Mouse (Mus musculus): Measurements from ENCODE around the gene Hjurp. TPM values are rescaled to one million over a fixed set of nuclear protein-coding genes. Genes with fewer than 3 reads are reported as not detected.

The Hjurp gene
- total and polyA plus RNA-seq, 3 experiments: 67.6 to 80.8 (median 69.8) TPM

GRCm38 (mm10) chr1:88266123-88266522, 11.3 kb downstream of the Hjurp start:
- Histone ChIP-seq H3K27ac (ENCODE audit: insufficient read depth, low read depth) (no peak overlapping the region), H3K4me1 (ENCODE audit: control insufficient read depth in 1 of 2, insufficient read depth in 2 of 2) (peaks cover 0 to 8% of the 10 kb centered on the region in 2 experiments; a peak in 2 of 4 replicates), H3K9ac (ENCODE audit: insufficient read depth, low read depth) (no peak overlapping the region), H3K9me3 (replicated peaks; ENCODE audit: low read length) (peaks cover 12% of the 10 kb centered on the region), H3K79me2 (replicated peaks; ENCODE audit: control insufficient read depth, extremely low read depth, insufficient read depth, poor library complexity, severe bottlenecking) (no peaks in the 10 kb centered on the region), H3K4me3 (replicated peaks in 1 of 3; ENCODE audit: low read depth in 2 of 3, low read length in 2 of 3, poor library complexity in 1 of 3) (no peak overlapping the region), H3K36me3 (replicated peaks in 1 of 2; ENCODE audit: control insufficient read depth in 1 of 2, insufficient read depth in 1 of 2, low read length in 1 of 2) (peaks cover 71 to 90% of the 10 kb centered on the region in 2 experiments), H3K27me3 (replicated peaks) (no peaks in the 10 kb centered on the region), H3K4me2 (ENCODE audit: insufficient read depth, low read depth, poor library complexity, severe bottlenecking) (no peak overlapping the region)
- no peak for DNase-seq (ENCODE audit: extremely low read depth)
- TF ChIP-seq NELFE (IDR thresholded peaks at IDR 0.05; ENCODE audit: low read depth, low read length) (no peak), POLR2AphosphoS2 (IDR thresholded peaks at IDR 0.05; ENCODE audit: low read depth, low read length) (no peak), ELF1 (IDR thresholded peaks at IDR 0.05; ENCODE audit: low read depth, low read length) (no peak), MAZ (IDR thresholded peaks at IDR 0.05; ENCODE audit: low read depth, low read length) (no peak), NRF1 (IDR thresholded peaks at IDR 0.05; ENCODE audit: low read depth, low read length) (no peak), ETS1 (conservative IDR thresholded peaks at IDR 0.05; ENCODE audit: low read depth, low read length) (no peak), SIN3A (IDR thresholded peaks at IDR 0.05; ENCODE audit: low read length) (no peak), USF1 (IDR thresholded peaks at IDR 0.05; ENCODE audit: low read depth, low read length) (no peak), MYC (IDR thresholded peaks at IDR 0.05; ENCODE audit: low read depth, low read length) (no peak), MXI1 (IDR thresholded peaks at IDR 0.05; ENCODE audit: low read depth, low read length) (no peak), ZC3H11A (IDR thresholded peaks at IDR 0.05; ENCODE audit: low read depth, low read length) (no peak), EP300 (IDR thresholded peaks at IDR 0.05; ENCODE audit: low read length) (no peak)
- dilution Hi-C loops (cut with MboI; ENCODE audit: extremely low pct_ligation_motif_present, extremely low pct_unique_long_range_greater_than_20kb, low sequenced_read_pairs) (no loop called here), in situ Hi-C loops (cut with MboI; ENCODE audit: low pct_ligation_motif_present, low pct_unique_long_range_greater_than_20kb, low sequenced_read_pairs) (no loop called here)

DNA sequence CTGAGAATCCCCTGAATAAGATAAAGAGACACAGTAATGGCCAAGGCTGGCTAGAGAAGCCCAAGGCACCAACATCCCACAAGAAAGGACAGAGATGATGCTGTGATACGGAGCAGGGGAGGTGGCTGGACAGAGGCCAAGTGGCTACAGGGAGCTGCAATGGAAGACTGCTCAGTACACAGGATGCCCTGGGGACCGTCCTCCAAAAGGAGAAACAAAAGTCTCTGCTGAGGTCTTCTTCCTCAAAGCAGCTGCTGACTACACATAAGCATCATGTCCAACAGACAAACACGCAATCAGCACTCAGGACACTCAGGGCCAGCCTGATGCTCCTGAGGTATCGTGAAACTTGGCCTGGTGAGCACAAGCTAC, 12.6 kb downstream of the Hjurp start:
- H3K9me3 ChIP-seq (replicated peaks; ENCODE audit: low read length): peaks cover 13% of the 10 kb centered on the region
- no peak overlapping the region for H3K4me3 ChIP-seq (replicated peaks in 1 of 3; ENCODE audit: low read depth in 2 of 3, low read length in 2 of 3, poor library complexity in 1 of 3)
- no peak for DNase-seq (ENCODE audit: extremely low read depth)
- H3K4me1 ChIP-seq (ENCODE audit: control insufficient read depth in 1 of 2, insufficient read depth in 2 of 2): peaks cover 2 to 20% of the 10 kb centered on the region in 2 experiments; a peak in 3 of 4 replicates
- dilution Hi-C loops (cut with MboI; ENCODE audit: extremely low pct_ligation_motif_present, extremely low pct_unique_long_range_greater_than_20kb, low sequenced_read_pairs): no loop called here
- no peaks in the 10 kb centered on the region for H3K79me2 ChIP-seq (replicated peaks; ENCODE audit: control insufficient read depth, extremely low read depth, insufficient read depth, poor library complexity, severe bottlenecking)
- H3K27me3 ChIP-seq (replicated peaks): no peaks in the 10 kb centered on the region
- in situ Hi-C loops (cut with MboI; ENCODE audit: low pct_ligation_motif_present, low pct_unique_long_range_greater_than_20kb, low sequenced_read_pairs): no loop called here
- H3K36me3 ChIP-seq (replicated peaks in 1 of 2; ENCODE audit: control insufficient read depth in 1 of 2, insufficient read depth in 1 of 2, low read length in 1 of 2): peaks cover 70 to 95% of the 10 kb centered on the region in 2 experiments
- no peak overlapping the region for H3K9ac ChIP-seq (ENCODE audit: insufficient read depth, low read depth)
- H3K27ac ChIP-seq (ENCODE audit: insufficient read depth, low read depth): no peak overlapping the region
- H3K4me2 ChIP-seq (ENCODE audit: insufficient read depth, low read depth, poor library complexity, severe bottlenecking): no peak overlapping the region
- TF ChIP-seq NELFE (IDR thresholded peaks at IDR 0.05; ENCODE audit: low read depth, low read length) (no peak), JUND (conservative IDR thresholded peaks at IDR 0.05; ENCODE audit: low read depth, low read length) (no peak), TCF12 (IDR thresholded peaks at IDR 0.05; ENCODE audit: low read depth, low read length) (no peak), EP300 (IDR thresholded peaks at IDR 0.05; ENCODE audit: low read length) (no peak), USF2 (conservative IDR thresholded peaks at IDR 0.05; ENCODE audit: low read depth, low read length) (no peak), PAX5 (IDR thresholded peaks at IDR 0.05; ENCODE audit: low read length) (no peak), NRF1 (IDR thresholded peaks at IDR 0.05; ENCODE audit: low read depth, low read length) (no peak), SMC3 (IDR thresholded peaks at IDR 0.05; ENCODE audit: low read depth, low read length) (no peak), MYC (IDR thresholded peaks at IDR 0.05; ENCODE audit: low read depth, low read length) (no peak), GABPA (IDR thresholded peaks at IDR 0.05; ENCODE audit: insufficient replicate concordance, low read depth, low read length) (no peak), MAZ (IDR thresholded peaks at IDR 0.05; ENCODE audit: low read depth, low read length) (no peak), CTCF (conservative IDR thresholded peaks at IDR 0.05 in 1 of 2, IDR thresholded peaks at IDR 0.05 in 1 of 2; ENCODE audit: low read depth in 2 of 2, low read length in 2 of 2) (no peak), MEF2A (IDR thresholded peaks at IDR 0.05; ENCODE audit: borderline replicate concordance, low read depth, low read length) (no peak), ZC3H11A (IDR thresholded peaks at IDR 0.05; ENCODE audit: low read depth, low read length) (no peak), RCOR1 (conservative IDR thresholded peaks at IDR 0.05; ENCODE audit: low read depth, low read length) (no peak), ZKSCAN1 (IDR thresholded peaks at IDR 0.05; ENCODE audit: borderline replicate concordance, low read depth, low read length) (no peak)
